Comparison of ENCODE assay signal across 19 mouse cellular contexts in the genomic region with DNA sequence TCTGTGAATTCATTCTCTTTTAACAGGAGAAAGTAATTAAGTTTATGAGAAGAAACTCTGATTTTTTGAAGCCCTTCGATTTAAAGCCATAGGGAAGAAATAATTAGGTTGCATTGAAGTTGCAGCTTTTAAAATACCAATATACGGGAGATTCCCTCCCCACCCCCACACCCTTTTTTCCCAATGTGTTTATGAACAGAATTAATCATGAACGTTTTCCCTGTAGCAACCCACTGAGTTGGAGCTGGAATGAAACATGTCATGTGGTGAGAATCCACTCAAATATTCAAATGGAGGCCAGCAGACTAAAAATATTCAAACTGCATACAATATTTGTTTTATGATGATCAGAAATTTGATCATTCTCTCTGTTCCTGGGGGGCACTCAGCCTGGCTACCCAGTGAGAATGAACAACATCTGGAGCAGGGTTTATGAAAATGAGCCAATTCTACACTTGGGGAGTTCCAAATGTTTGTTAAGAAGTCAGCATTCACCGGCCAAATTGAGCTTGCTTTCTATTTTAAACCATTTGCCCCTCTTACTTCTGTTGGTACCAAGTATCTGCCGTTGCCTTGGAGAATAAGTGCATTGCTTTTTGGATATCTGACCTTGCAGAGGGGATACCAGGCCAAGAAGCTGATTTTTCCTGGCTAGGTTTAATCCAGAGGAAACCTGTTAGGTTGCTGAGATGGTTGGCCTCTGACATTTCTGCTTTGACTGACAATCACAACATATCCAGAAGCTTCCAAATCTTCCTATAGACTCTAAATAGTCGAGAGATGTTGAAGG.
A peak's percentile ranks its signal among the peaks of the same experiment; 100 is the strongest.
DNase-seq lines count a peak whose midpoint lies in the region; TF ChIP-seq lines count a peak whose summit lies in the region.
"Had no signal": no experiment of that assay in that cellular context is flagged by ENCODE, and none has a peak within 500 bp of the region (broad histone marks: within the 10 kb centered on the region; RNA-seq: fewer than 3 reads in every experiment).

No protein-coding gene starts in this region.

- H3K36me3 ChIP-seq in heart, embryonic 10.5 days: no peaks in the 10 kb centered on the region
- H3K36me3 ChIP-seq: G1E; limb, embryonic 15.5 days; lung, embryonic 15.5 days had no signal

- peak; percentile 93 for DNase-seq in heart, adult 11 months
- DNase-seq in heart, embryonic 10.5 days (ENCODE audit: low spot score): no peak
- DNase-seq in adipocyte (ENCODE audit: low spot score): peak; percentile 42
- DNase-seq in heart, postnatal 4 days: peak; percentile 39
- no peak for DNase-seq in kidney, adult 8-10 months
- DNase-seq in left cerebral cortex, postnatal 4 days: no peak
- no peak for DNase-seq in left cerebral cortex, adult 8-10 months (ENCODE audit: low spot score in 2 of 2)
- DNase-seq: adrenal gland, postnatal 25 days; cerebellum, postnatal 36 days; kidney, adult 9 months; right cerebral cortex, adult 18-20 months; spleen, adult 18-20 months; thymus, postnatal 36 days had no signal

- H3K9me3 ChIP-seq in heart, embryonic 10.5 days: no peaks in the 10 kb centered on the region
- H3K9me3 ChIP-seq: G1E; limb, embryonic 15.5 days; lung, embryonic 15.5 days had no signal

- no peak overlapping the region for H3K27ac ChIP-seq in heart, embryonic 10.5 days
- H3K27ac ChIP-seq in embryonic fibroblast, embryonic 13.5 days (ENCODE audit: insufficient read depth, low read length): peak overlapping the region; percentile 26; the same call in 1 of the 2 replicates
- H3K27ac ChIP-seq: left cerebral cortex, adult 2 months; limb, embryonic 15.5 days; lung, embryonic 15.5 days; stomach, postnatal 0 days had no signal

- intact Hi-C loops in left cerebral cortex, postnatal 4 days (cut with DNase I): no loop called here

- no peaks in the 10 kb centered on the region for H3K27me3 ChIP-seq in heart, embryonic 10.5 days (ENCODE audit: insufficient read depth, poor library complexity, severe bottlenecking)
- H3K27me3 ChIP-seq: limb, embryonic 15.5 days; lung, embryonic 15.5 days had no signal

- 56% methylated on average over 6 of the region's 6 CpGs for WGBS in heart, embryonic 10.5 days

- TF ChIP-seq CTCF in embryonic fibroblast, embryonic 13.5 days (IDR thresholded peaks at IDR 0.05; ENCODE audit: borderline replicate concordance, insufficient read depth, low read length): no peak

- H3K4me1 ChIP-seq in heart, embryonic 10.5 days: peaks cover 6% of the 10 kb centered on the region; the same call in 1 of the 2 replicates
- no peaks in the 10 kb centered on the region for H3K4me1 ChIP-seq in embryonic fibroblast, embryonic 13.5 days (ENCODE audit: control insufficient read depth, insufficient read depth, low read length)
- H3K4me1 ChIP-seq: limb, embryonic 15.5 days; lung, embryonic 15.5 days had no signal

- H3K4me3 ChIP-seq in heart, embryonic 10.5 days: no peak overlapping the region
- no peak overlapping the region for H3K4me3 ChIP-seq in embryonic fibroblast, embryonic 13.5 days (ENCODE audit: insufficient read depth, low read length)
- H3K4me3 ChIP-seq: left cerebral cortex, adult 2 months; limb, embryonic 15.5 days; lung, embryonic 15.5 days had no signal

- TF ChIP-seq POLR2A in embryonic fibroblast, embryonic 13.5 days (IDR thresholded peaks at IDR 0.05; ENCODE audit: low read depth, low read length): no peak

Comparison
In these comparisons a context has a peak if more than half of its experiments do, and no peak if none do; other contexts are left out.
1. DNase-seq: peak in heart, adult 11 months (single experiment), adipocyte (single experiment) and heart, postnatal 4 days (single experiment); none in heart, embryonic 10.5 days (single experiment), kidney, adult 8-10 months (0 of 2), left cerebral cortex, postnatal 4 days (single experiment) and left cerebral cortex, adult 8-10 months (0 of 2).